Mouse (Mus musculus) hindbrain, embryonic 14.5 days (tissue): ENCODE data around the gene Nek3. TPM values are rescaled to one million over a fixed set of nuclear protein-coding genes. Genes with fewer than 3 reads are reported as not detected.

Experiments
- polyA plus RNA-seq: library from polyadenylated mRNA; unstranded; fragments of >200 nt; fragmentation: Nextera tagmentation; extraction: Ambion mirVana; gene quantifications from 2 replicates; pipeline ENCODE4 v1.2.1, GENCODE M21; 2014

The Nek3 gene
- polyA plus RNA-seq, 1 experiment from 2014 or later = 9.0 TPM

Other genes with a start within 250 kb of the Nek3 start
- not detected in 2 replicates for gene Defb15, start 233.7 kb downstream of the Nek3 start, polyA plus RNA-seq
- gene Defb35, start 228.1 kb downstream of the Nek3 start, polyA plus RNA-seq = not detected in 2 replicates
- gene Defb13, start 219.7 kb downstream of the Nek3 start, polyA plus RNA-seq = not detected in 2 replicates
- not detected in 2 replicates for gene Fam90a1a, start 207.7 kb downstream of the Nek3 start, polyA plus RNA-seq
- gene Ccdc70, start 196.7 kb downstream of the Nek3 start, polyA plus RNA-seq = not detected in 2 replicates
- 1.9 and 2.0 TPM in 2 replicates for gene Atp7b, start 106.1 kb downstream of the Nek3 start, polyA plus RNA-seq
- gene Alg11, start 105.7 kb downstream of the Nek3 start, polyA plus RNA-seq = 34.1 and 41.6 TPM in 2 replicates
- 1.3 and 1.7 TPM in 2 replicates for gene Nek5, start 41.4 kb downstream of the Nek3 start, polyA plus RNA-seq
- gene Ckap2, start 19.4 kb upstream of the Nek3 start, polyA plus RNA-seq = 14.2 and 14.9 TPM in 2 replicates
- gene Vps36, start 26.4 kb upstream of the Nek3 start, polyA plus RNA-seq = 40.7 and 41.8 TPM in 2 replicates
- 8.2 and 8.3 TPM in 2 replicates for gene Thsd1, start 60.9 kb upstream of the Nek3 start, polyA plus RNA-seq
- not detected in 2 replicates for gene Tpte, start 117.0 kb upstream of the Nek3 start, polyA plus RNA-seq
- gene Slc25a15, start 232.2 kb upstream of the Nek3 start, polyA plus RNA-seq = 8.1 and 9.2 TPM in 2 replicates
- 33.7 and 36.5 TPM in 2 replicates for gene Mrps31, start 244.9 kb upstream of the Nek3 start, polyA plus RNA-seq